ENCODE assay signal across 27 mouse cellular contexts in genomic region chr7:136402688-136403597, GRCm38 (mm10).
"Had no signal": no experiment of that assay in that cellular context is flagged by ENCODE, and none has a peak within 500 bp of the region (broad histone marks: within the 10 kb centered on the region; RNA-seq: fewer than 3 reads in every experiment).

No protein-coding gene starts in this region.

- H3K4me2 ChIP-seq: heart, embryonic 13.5 days; heart, embryonic 15.5 days; hindbrain, embryonic 13.5 days; hindbrain, embryonic 15.5 days; kidney, embryonic 15.5 days; liver, embryonic 11.5 days; liver, embryonic 13.5 days; liver, embryonic 15.5 days had no signal

- H3K9ac ChIP-seq: heart, embryonic 13.5 days; heart, embryonic 15.5 days; hindbrain, embryonic 13.5 days; hindbrain, embryonic 15.5 days; kidney, embryonic 15.5 days; liver, embryonic 13.5 days; liver, embryonic 15.5 days; liver, postnatal 0 days had no signal

- H3K27me3 ChIP-seq: heart, embryonic 13.5 days; heart, embryonic 15.5 days; hindbrain, embryonic 13.5 days; hindbrain, embryonic 15.5 days; kidney, embryonic 15.5 days; liver, embryonic 13.5 days; liver, embryonic 15.5 days had no signal

- ATAC-seq: hindbrain, postnatal 0 days; intestine, embryonic 16.5 days; liver, postnatal 0 days had no signal

- H3K36me3 ChIP-seq: heart, embryonic 13.5 days; heart, embryonic 15.5 days; hindbrain, embryonic 10.5 days; hindbrain, embryonic 13.5 days; hindbrain, embryonic 15.5 days; kidney, embryonic 15.5 days; liver, embryonic 13.5 days; liver, embryonic 15.5 days had no signal

- H3K4me3 ChIP-seq: gastrocnemius, adult 2 months; heart, adult 2 months; heart, embryonic 13.5 days; heart, embryonic 15.5 days; hindbrain, embryonic 10.5 days; hindbrain, embryonic 13.5 days; hindbrain, embryonic 15.5 days; kidney, embryonic 15.5 days; liver, embryonic 13.5 days; liver, embryonic 15.5 days had no signal

- H3K27ac ChIP-seq: heart, adult 2 months; heart, embryonic 13.5 days; heart, embryonic 15.5 days; hindbrain, embryonic 10.5 days; hindbrain, embryonic 13.5 days; hindbrain, embryonic 15.5 days; hindbrain, postnatal 0 days; kidney, embryonic 15.5 days; kidney, postnatal 0 days; liver, embryonic 13.5 days; liver, embryonic 15.5 days had no signal

- DNase-seq: gastrocnemius, adult 2 months; gastrocnemius, postnatal 10 days; gastrocnemius, postnatal 25 days; heart, adult 2 months; heart, postnatal 4 days; kidney, adult 11 months; kidney, adult 2 months; kidney, adult 9 months; kidney, postnatal 14 days; kidney, postnatal 36 days; layer of hippocampus, adult 9-11 months; layer of hippocampus, postnatal 36 days; left cerebral cortex, postnatal 4 days; liver; liver, embryonic 13.5 days; liver, postnatal 0 days had no signal

- H3K4me1 ChIP-seq: hindbrain, embryonic 10.5 days; liver, embryonic 13.5 days; liver, embryonic 15.5 days had no signal

- H3K9me3 ChIP-seq: heart, embryonic 13.5 days; heart, embryonic 15.5 days; hindbrain, embryonic 10.5 days; hindbrain, embryonic 13.5 days; hindbrain, embryonic 15.5 days; kidney, embryonic 15.5 days; liver, embryonic 13.5 days; liver, embryonic 15.5 days had no signal
